Mouse (Mus musculus): ENCODE results near the gene Satb1.
A peak's percentile ranks its signal among the peaks of the same experiment; 100 is the strongest.

Satb1 gene

DNA sequence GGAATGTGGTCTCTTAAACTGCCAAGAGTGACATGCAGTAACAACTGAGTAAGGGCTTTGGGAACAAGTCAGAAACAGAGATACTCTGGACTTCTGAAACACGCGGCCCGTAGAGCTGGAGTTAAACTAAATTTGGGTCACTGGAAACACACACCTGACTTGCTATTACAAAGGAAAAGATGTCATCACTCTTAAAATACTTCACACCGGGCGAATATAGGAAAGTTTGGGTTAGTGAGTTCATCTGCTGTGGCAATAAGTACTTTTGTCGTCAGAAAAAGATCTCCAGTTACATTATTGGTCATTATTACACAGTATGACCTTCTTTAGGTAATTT is 19.3 kb downstream of the Satb1 start:
- no peak for DNase-seq

DNA sequence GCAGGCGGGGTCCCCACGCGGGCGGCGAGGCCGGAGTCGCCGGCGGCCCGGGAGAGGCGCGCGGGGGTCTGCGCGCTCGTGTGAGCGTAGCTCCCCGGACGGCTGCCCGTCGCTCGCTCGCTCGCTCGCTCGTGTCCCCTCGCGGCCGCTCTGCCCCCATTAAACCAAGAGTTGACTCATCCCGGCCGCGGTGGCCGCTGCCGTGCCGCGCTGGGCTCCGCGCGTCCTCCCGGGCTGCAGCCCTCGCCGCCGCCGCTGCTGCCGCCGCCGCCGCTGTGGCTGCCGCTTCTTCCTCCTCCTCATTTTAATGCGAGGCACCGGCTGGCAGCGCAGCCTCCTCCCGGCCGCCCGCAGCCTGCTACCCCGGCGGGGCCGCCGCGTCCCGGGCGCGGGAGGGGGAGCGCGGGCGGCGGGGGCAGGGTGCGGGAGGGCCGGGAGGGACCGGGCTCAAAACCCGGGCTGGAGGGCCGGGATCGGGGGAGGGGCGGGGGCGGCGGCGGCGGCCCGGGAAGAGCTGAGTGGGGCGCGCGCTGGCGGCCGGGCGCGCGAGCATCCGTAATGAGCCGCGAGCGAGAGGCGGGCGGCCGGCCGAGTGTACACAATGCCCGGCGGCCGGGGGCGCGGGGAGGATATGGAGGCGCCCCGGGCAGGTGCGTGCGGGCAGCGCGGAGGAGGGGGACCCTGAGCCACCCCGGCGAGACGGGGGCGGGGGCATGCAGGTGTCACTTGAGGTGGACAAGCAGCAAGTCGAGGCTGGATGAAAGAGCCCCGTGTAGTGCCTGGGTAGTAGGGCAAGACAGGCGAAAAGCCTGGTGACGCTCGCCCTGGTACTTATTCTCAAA is 19.9 kb downstream of the Satb1 start:
- peak; percentile 64 for DNase-seq

GRCm38 (mm10) chr17:51812261-51812941 is 20.7 kb downstream of the Satb1 start:
- peak; percentile 22 for DNase-seq

DNA sequence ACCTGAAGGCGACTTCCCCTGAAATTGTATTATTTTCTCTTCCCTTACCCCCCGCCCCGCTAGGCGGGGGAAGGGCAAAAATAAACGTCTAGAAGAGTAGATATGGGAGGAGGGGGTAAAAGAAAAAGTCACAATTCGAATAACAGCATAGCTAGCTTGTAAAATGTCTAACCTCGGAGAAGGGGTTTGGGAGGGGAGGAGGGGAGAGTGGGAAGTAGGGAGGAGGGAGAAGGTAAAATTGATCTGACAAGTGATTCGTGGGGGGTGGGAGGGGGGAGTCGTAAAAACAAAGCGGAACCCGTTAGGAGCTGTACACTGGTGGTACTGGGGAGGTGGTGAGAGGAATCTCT is 21.2 kb downstream of the Satb1 start:
- DNase-seq, result peak; percentile 11

- peak; percentile 64 for DNase-seq
Observed at GRCm38 (mm10) chr17:51811086-51811868, 21.8 kb downstream of the Satb1 start.

- DNase-seq, result no peak
Observed at GRCm38 (mm10) chr17:51807429-51807828, 25.7 kb downstream of the Satb1 start.

DNA sequence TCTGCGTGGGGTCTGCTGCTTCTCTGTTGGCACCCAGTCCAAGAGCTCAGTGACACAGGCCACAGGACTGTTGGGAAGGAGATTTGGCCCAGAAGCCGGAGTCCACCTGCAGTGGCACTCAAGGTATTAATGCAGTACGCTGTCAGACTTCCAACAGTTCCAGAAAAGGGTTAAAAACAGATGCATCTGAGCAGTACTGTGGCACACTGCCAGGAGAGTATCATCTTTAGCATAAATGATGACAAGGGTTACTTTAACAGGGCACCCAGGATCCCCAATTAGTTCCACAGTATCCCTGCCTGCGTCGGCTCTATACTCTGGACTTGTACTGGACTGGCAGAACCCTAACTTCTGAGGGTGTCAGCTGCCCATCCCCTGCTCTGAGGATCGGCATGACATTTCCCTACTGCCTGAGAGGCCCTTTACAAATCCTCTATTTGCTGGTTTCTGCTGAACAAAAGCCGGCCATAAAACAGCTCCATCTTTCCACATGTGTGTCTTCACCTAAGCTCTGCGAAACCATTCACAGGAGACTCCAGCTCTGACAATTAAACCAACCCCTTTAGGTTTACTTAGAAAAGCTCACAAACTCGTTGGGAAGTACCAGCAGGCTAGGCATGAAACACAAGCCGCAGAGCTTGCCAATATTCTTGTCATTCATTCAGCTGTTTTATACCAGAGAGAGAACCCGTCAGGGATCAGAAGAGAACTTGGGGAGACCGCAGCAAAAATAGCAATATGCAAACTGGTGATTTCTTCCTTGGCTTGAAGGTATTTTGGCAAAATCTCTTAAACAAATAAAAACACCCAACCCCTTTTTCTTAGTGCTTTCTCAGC is 26.7 kb downstream of the Satb1 start:
- peak; percentile 19 for DNase-seq

- DNase-seq, result no peak
Observed at GRCm38 (mm10) chr17:51800208-51800607, 32.9 kb downstream of the Satb1 start.

- DNase-seq, result no peak
Observed at GRCm38 (mm10) chr17:51796459-51796858, 36.6 kb downstream of the Satb1 start.

GRCm38 (mm10) chr17:51791226-51791625 is 41.9 kb downstream of the Satb1 start:
- DNase-seq, result no peak

DNA sequence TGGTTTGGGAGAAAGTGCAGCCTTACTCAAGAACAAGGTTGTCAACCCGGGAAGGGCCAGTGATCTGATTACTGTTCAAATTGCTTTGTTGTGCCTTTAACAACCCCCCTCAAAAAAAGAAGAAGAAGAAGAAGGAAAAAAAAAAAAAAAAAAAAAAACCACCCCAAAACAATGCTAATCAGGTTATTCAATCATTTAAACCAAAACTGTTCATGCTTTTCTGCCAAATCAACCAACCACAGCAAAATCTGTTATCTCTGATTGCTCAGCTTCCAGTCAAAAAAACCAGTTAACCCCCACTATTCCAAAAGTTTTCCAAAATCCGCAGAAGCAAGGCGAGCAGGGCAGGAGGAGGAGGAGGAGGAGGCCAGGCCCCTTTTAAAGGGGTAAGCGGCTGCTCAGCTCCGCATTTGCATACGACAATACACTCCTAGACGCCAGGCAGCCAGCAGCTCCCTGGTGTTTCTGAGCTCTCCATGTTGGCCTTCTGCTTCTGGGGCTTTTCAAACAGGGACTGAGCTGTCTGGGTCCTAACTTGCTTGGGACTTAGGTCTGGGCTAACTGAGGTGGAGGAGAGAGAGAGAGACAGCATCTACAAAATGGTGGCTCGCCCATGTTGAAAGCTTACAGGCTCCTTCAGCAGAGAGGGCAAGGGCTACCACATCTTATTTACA is 42.6 kb downstream of the Satb1 start:
- DNase-seq, result no peak

- DNase-seq, result peak; percentile 23
Observed at GRCm38 (mm10) chr17:51789777-51790176, 43.3 kb downstream of the Satb1 start.

DNA sequence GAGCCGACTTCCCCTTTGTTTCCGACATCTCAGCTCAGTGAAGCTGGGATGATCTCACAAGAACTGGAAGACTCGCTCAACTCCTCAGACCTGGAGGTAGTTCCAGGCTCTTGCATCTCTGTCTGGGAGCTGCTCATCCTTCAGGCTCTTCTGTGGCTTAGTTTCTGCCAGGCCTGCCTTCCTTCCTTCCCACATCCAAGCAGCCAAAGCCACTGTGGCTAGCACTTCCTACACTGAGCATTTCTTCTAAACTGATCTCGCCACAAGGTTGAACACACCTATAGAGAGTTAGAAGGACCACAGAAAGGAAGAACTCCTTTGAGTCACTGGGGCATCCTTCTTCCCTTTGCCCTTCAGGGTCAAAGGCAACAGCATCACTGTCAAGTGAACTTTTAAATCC is 44.0 kb downstream of the Satb1 start:
- DNase-seq, result no peak

GRCm38 (mm10) chr17:51787955-51788354 is 45.1 kb downstream of the Satb1 start:
- DNase-seq, result no peak

DNA sequence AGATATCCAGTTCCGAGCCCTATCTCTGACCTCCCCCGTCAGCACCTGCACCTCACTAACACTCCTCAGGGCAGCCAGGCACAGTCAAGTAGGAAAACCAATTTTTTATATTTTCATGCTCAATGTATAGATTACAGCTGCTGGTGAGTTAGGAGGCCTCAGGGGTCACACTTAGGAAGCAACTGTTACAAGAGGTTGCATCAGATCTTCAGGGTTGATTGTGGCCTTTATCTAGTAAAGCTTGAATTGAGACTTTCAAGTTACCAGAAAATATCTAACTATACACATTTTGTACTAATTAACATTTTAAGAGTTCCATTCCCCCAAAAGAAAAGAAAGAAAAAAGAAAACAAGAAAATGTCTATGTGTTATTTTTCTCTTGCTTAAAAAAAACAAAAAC is 47.0 kb downstream of the Satb1 start:
- no peak for DNase-seq

GRCm38 (mm10) chr17:51784935-51785334 is 48.2 kb downstream of the Satb1 start:
- DNase-seq, result no peak

GRCm38 (mm10) chr17:51783591-51784279 is 49.4 kb downstream of the Satb1 start:
- DNase-seq, result no peak

DNA sequence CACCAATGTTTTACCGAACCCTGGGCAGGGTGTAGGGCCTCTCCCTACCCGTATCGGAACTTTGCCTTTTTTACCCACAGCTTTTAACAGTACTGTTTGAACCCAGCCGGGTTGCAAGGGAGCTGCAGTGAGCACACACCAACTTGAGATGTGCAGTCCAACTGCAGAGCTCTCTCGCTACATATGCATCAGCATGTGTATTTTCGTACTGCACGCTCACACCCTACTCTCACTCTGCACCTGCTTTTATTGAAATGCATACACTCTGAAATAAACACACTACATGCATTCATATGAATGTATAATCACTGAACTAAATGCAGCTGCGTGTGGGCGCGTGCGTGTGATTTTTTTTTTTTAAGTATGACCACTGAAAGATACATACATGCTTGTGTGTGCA is 53.1 kb downstream of the Satb1 start:
- no peak for DNase-seq

DNA sequence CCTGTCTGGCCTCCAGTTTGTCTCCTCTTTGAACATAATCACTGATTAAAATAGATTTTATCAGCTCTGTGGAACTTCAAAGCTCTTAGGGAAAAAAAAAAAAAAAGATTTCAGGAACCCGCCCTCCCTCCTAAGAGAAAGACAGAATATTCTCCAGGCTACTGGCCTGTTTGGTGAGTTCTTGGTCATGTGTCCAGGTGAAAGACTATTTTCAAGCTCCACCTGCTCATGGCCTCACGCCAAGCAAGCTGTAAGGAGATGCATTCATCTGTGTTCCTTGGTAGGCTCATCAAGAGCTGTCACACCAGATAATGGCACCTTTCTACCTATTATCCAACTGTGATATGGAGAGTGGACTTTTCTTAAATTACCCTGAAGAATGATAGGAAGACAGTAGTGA is 54.1 kb downstream of the Satb1 start:
- no peak for DNase-seq

DNA sequence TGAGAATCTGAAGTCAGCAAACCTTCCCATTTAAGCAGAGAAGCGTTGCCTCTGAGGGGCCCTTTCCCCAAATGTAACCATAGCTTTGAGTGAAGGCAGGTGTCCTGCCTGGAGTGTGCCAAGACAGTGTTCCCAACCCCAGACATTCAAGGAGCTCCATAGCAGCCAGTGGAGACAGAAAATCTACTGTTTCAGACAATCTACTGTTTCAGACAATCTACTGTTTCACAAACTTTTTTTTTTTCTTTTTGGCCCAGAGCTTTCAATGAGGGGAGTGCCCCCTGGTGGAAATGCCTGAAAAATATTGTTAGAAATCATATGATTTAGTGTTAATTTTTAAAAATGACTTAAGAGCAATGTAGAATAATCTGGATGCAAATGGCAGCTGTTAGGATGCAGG is 55.3 kb downstream of the Satb1 start:
- DNase-seq, result no peak

GRCm38 (mm10) chr17:51775070-51775881 is 57.8 kb downstream of the Satb1 start:
- no peak for DNase-seq
